Mouse (Mus musculus) ES-E14 (cell line): ENCODE measurements around the gene Samd7.

Experiments
- CHD2 ChIP-seq: IDR thresholded peaks from 2 replicates; pipeline ENCODE4 v1.6.1; 2014; ENCODE audit warnings: mild to moderate bottlenecking, low read depth, low read length, inconsistent platforms
- HCFC1 ChIP-seq: IDR thresholded peaks from 2 replicates; pipeline ENCODE4 v1.6.1; 2012; ENCODE audit warnings: low read length, inconsistent platforms, borderline replicate concordance; ENCODE audit not compliant: insufficient read depth
- MAFK ChIP-seq: IDR thresholded peaks from 2 replicates; pipeline ENCODE4 v1.6.1; 2014; ENCODE audit warnings: mild to moderate bottlenecking, low read depth, low read length, inconsistent platforms; ENCODE audit not compliant: insufficient read depth
- ZC3H11A ChIP-seq: IDR thresholded peaks from 2 replicates; pipeline ENCODE4 v1.6.1; 2012; ENCODE audit warnings: low read depth, mild to moderate bottlenecking, inconsistent platforms, low read length, borderline replicate concordance
- ZNF384 ChIP-seq: IDR thresholded peaks from 2 replicates; pipeline ENCODE4 v1.6.1; 2012; ENCODE audit warnings: low read depth, low read length, inconsistent platforms

GRCm38 (mm10) chr3:30725514-30725913, 20.6 kb upstream of the Samd7 start:
- TF ChIP-seq MAFK (no peak), ZC3H11A (peak; percentile 98), ZNF384 (no peak), HCFC1 (no peak), CHD2 (no peak)
